Mouse (Mus musculus): Measurements from ENCODE around the gene Cyp4f18. TPM values are rescaled to one million over a fixed set of nuclear protein-coding genes. Genes with fewer than 3 reads are reported as not detected.

Cyp4f18 gene
- total and polyA plus RNA-seq, 3 experiments, result 13.5 to 37.4 (median 31.7) TPM

- Histone ChIP-seq H3K4me3 (replicated peaks in 1 of 3; ENCODE audit: low read depth in 2 of 3, low read length in 2 of 3, poor library complexity in 1 of 3) (peak overlapping the region in 2 of 3 experiments; percentile 47 to 50), H3K4me1 (ENCODE audit: control insufficient read depth in 1 of 2, insufficient read depth in 2 of 2) (peaks cover 13 to 44% of the 10 kb centered on the region in 2 experiments), H3K36me3 (replicated peaks in 1 of 2; ENCODE audit: control insufficient read depth in 1 of 2, insufficient read depth in 1 of 2, low read length in 1 of 2) (peaks cover 0 to 14% of the 10 kb centered on the region in 2 experiments), H3K27ac (ENCODE audit: insufficient read depth, low read depth) (no peak overlapping the region), H3K4me2 (ENCODE audit: insufficient read depth, low read depth, poor library complexity, severe bottlenecking) (peak overlapping the region; percentile 44), H3K79me2 (replicated peaks; ENCODE audit: control insufficient read depth, extremely low read depth, insufficient read depth, poor library complexity, severe bottlenecking) (no peaks in the 10 kb centered on the region), H3K9me3 (replicated peaks; ENCODE audit: low read length) (no peaks in the 10 kb centered on the region), H3K27me3 (replicated peaks) (no peaks in the 10 kb centered on the region), H3K9ac (ENCODE audit: insufficient read depth, low read depth) (no peak overlapping the region)
- in situ Hi-C loops (cut with MboI; ENCODE audit: low pct_ligation_motif_present, low pct_unique_long_range_greater_than_20kb, low sequenced_read_pairs), result loop anchor here (25.0 kb wide), 1 partner anchor 871 kb away; no protein-coding TSS in a partner anchor
- dilution Hi-C loops (cut with MboI; ENCODE audit: extremely low pct_ligation_motif_present, extremely low pct_unique_long_range_greater_than_20kb, low sequenced_read_pairs), result no loop called here
- DNase-seq (ENCODE audit: extremely low read depth), result peak; percentile 82
- peak; percentile 53 for TF ChIP-seq MXI1 (IDR thresholded peaks at IDR 0.05; ENCODE audit: low read depth, low read length)
- TF ChIP-seq CHD2 (IDR thresholded peaks at IDR 0.05; ENCODE audit: low read length), result peak; percentile 90
- TF ChIP-seq JUN (IDR thresholded peaks at IDR 0.05; ENCODE audit: insufficient read depth, low read depth, low read length), result peak; percentile 57
- TF ChIP-seq RCOR1 (conservative IDR thresholded peaks at IDR 0.05; ENCODE audit: low read depth, low read length), result peak; percentile 68; the same call in 1 of the 2 replicates
- TF ChIP-seq SIN3A (IDR thresholded peaks at IDR 0.05; ENCODE audit: low read length), result 0 out of 2 replicates have a peak, but pooled peaks have one; percentile 29
- peak; percentile 93 for TF ChIP-seq IRF4 (IDR thresholded peaks at IDR 0.05; ENCODE audit: low read depth, low read length)
- TF ChIP-seq MYC (IDR thresholded peaks at IDR 0.05; ENCODE audit: low read depth, low read length), result peak; percentile 45; the same call in 1 of the 2 replicates
- no peak for TF ChIP-seq HCFC1 (IDR thresholded peaks at IDR 0.05; ENCODE audit: low read depth, low read length)
- peak; percentile 94 for TF ChIP-seq EP300 (IDR thresholded peaks at IDR 0.05; ENCODE audit: low read length)
- peak; percentile 67; the same call in 1 of the 2 replicates for TF ChIP-seq MAX (IDR thresholded peaks at IDR 0.05; ENCODE audit: low read length)
- no peak for TF ChIP-seq E2F4 (IDR thresholded peaks at IDR 0.05; ENCODE audit: insufficient replicate concordance, low read depth, low read length)
- TF ChIP-seq MEF2A (IDR thresholded peaks at IDR 0.05; ENCODE audit: borderline replicate concordance, low read depth, low read length), result peak; percentile 70; the same call in 1 of the 2 replicates
- peak; percentile 44; the same call in 1 of the 2 replicates for TF ChIP-seq BHLHE40 (IDR thresholded peaks at IDR 0.05; ENCODE audit: low read depth, low read length)
- no peak for TF ChIP-seq MAZ (IDR thresholded peaks at IDR 0.05; ENCODE audit: low read depth, low read length)
Measured at GRCm38 (mm10) chr8:72008134-72008641, 1.2 kb downstream of the Cyp4f18 start.

GRCm38 (mm10) chr8:72006763-72007162, 2.7 kb downstream of the Cyp4f18 start:
- dilution Hi-C loops (cut with MboI; ENCODE audit: extremely low pct_ligation_motif_present, extremely low pct_unique_long_range_greater_than_20kb, low sequenced_read_pairs), result no loop called here
- Histone ChIP-seq H3K4me2 (ENCODE audit: insufficient read depth, low read depth, poor library complexity, severe bottlenecking) (no peak overlapping the region), H3K9ac (ENCODE audit: insufficient read depth, low read depth) (no peak overlapping the region), H3K27ac (ENCODE audit: insufficient read depth, low read depth) (no peak overlapping the region), H3K27me3 (replicated peaks) (no peaks in the 10 kb centered on the region), H3K79me2 (replicated peaks; ENCODE audit: control insufficient read depth, extremely low read depth, insufficient read depth, poor library complexity, severe bottlenecking) (no peaks in the 10 kb centered on the region), H3K9me3 (replicated peaks; ENCODE audit: low read length) (no peaks in the 10 kb centered on the region), H3K36me3 (replicated peaks in 1 of 2; ENCODE audit: control insufficient read depth in 1 of 2, insufficient read depth in 1 of 2, low read length in 1 of 2) (peaks cover 0 to 20% of the 10 kb centered on the region in 2 experiments), H3K4me3 (replicated peaks in 1 of 3; ENCODE audit: low read depth in 2 of 3, low read length in 2 of 3, poor library complexity in 1 of 3) (no peak overlapping the region), H3K4me1 (ENCODE audit: control insufficient read depth in 1 of 2, insufficient read depth in 2 of 2) (peaks cover 13 to 45% of the 10 kb centered on the region in 2 experiments)
- no peak for TF ChIP-seq CHD2 (IDR thresholded peaks at IDR 0.05; ENCODE audit: low read length)
- TF ChIP-seq UBTF (IDR thresholded peaks at IDR 0.05; ENCODE audit: low read depth, low read length), result no peak
- no peak for TF ChIP-seq USF1 (IDR thresholded peaks at IDR 0.05; ENCODE audit: low read depth, low read length)
- no peak for TF ChIP-seq MAX (IDR thresholded peaks at IDR 0.05; ENCODE audit: low read length)
- no peak for TF ChIP-seq MYC (IDR thresholded peaks at IDR 0.05; ENCODE audit: low read depth, low read length)
- TF ChIP-seq IRF4 (IDR thresholded peaks at IDR 0.05; ENCODE audit: low read depth, low read length), result no peak
- no peak for TF ChIP-seq CHD1 (IDR thresholded peaks at IDR 0.05; ENCODE audit: low read depth, low read length)
- TF ChIP-seq BHLHE40 (IDR thresholded peaks at IDR 0.05; ENCODE audit: low read depth, low read length), result no peak
- no peak for TF ChIP-seq JUN (IDR thresholded peaks at IDR 0.05; ENCODE audit: insufficient read depth, low read depth, low read length)
- TF ChIP-seq GABPA (IDR thresholded peaks at IDR 0.05; ENCODE audit: insufficient replicate concordance, low read depth, low read length), result no peak
- TF ChIP-seq E2F4 (IDR thresholded peaks at IDR 0.05; ENCODE audit: insufficient replicate concordance, low read depth, low read length), result no peak
- no peak for TF ChIP-seq HCFC1 (IDR thresholded peaks at IDR 0.05; ENCODE audit: low read depth, low read length)
- no peak for TF ChIP-seq MEF2A (IDR thresholded peaks at IDR 0.05; ENCODE audit: borderline replicate concordance, low read depth, low read length)
- no peak for TF ChIP-seq KAT2A (IDR thresholded peaks at IDR 0.05; ENCODE audit: insufficient replicate concordance, low read length)
- no peak for TF ChIP-seq CTCF (conservative IDR thresholded peaks at IDR 0.05 in 1 of 2, IDR thresholded peaks at IDR 0.05 in 1 of 2; ENCODE audit: low read depth in 2 of 2, low read length in 2 of 2)
- TF ChIP-seq POLR2AphosphoS2 (IDR thresholded peaks at IDR 0.05; ENCODE audit: low read depth, low read length), result no peak
- no peak for TF ChIP-seq RAD21 (IDR thresholded peaks at IDR 0.05; ENCODE audit: low read depth, low read length)
- in situ Hi-C loops (cut with MboI; ENCODE audit: low pct_ligation_motif_present, low pct_unique_long_range_greater_than_20kb, low sequenced_read_pairs), result loop anchor here (25.0 kb wide), 1 partner anchor 869 kb away; no protein-coding TSS in a partner anchor
- DNase-seq (ENCODE audit: extremely low read depth), result no peak

All from CH12.LX (cell line).